Mouse (Mus musculus) CH12.LX (cell line): ENCODE results near the gene Aldh3a1. TPM values are rescaled to one million over a fixed set of nuclear protein-coding genes. Genes with fewer than 3 reads are reported as not detected.
"Not testable (repeated sequence)": the region's sequence is repeated elsewhere in the genome, so short reads cannot be mapped to it uniquely, and the experiment has no call there.

Experiments
- DNase-seq: peaks from one replicate; pipeline ENCODE4 v3.0.0-alpha.2; 2013; ENCODE audit errors: extremely low read depth
- H3K27ac ChIP-seq: 2 replicates; pipeline ENCODE4 v1.5.1; 2012; ENCODE audit warnings: low read depth, mild to moderate bottlenecking, control low read depth, moderate library complexity; ENCODE audit not compliant: insufficient read depth
- H3K27me3 ChIP-seq: replicated peaks from 2 replicates; pipeline ENCODE3; 2012; ENCODE audit warnings: inconsistent platforms
- H3K36me3 ChIP-seq, 2 experiments: replicated peaks in 1 of 2; 2 replicates each; pipeline versions ENCODE3 to v1.6.1; 2012; ENCODE audit warnings: inconsistent platforms in 1 of 2, low read length in 1 of 2, mild to moderate bottlenecking in 1 of 2, mixed read lengths in 1 of 2, moderate library complexity in 1 of 2; ENCODE audit not compliant: control insufficient read depth in 1 of 2, insufficient read depth in 1 of 2
- H3K4me1 ChIP-seq, 2 experiments: 2 replicates each; pipeline ENCODE4 v1.6.1; 2012; ENCODE audit warnings: inconsistent platforms in 1 of 2, moderate library complexity in 1 of 2; ENCODE audit not compliant: insufficient read depth in 2 of 2, control insufficient read depth in 1 of 2
- H3K4me2 ChIP-seq: 2 replicates; pipeline ENCODE4 v1.6.1; 2012; ENCODE audit warnings: low read depth, mild to moderate bottlenecking, control low read depth; ENCODE audit not compliant: poor library complexity, insufficient read depth, severe bottlenecking
- H3K4me3 ChIP-seq, 3 experiments: fragments of 150-350 bp in 1 of 3; sonication (generic) in 1 of 3; replicated peaks in 1 of 3; 2 replicates each; pipeline versions ENCODE3 to v1.5.1; 2011 to 2012; ENCODE audit warnings: low read depth in 2 of 3, low read length in 2 of 3, mild to moderate bottlenecking in 2 of 3, moderate library complexity in 2 of 3, control low read depth in 1 of 3, improper control_type of control experiment in 1 of 3, inconsistent platforms in 1 of 3, mixed read lengths in 1 of 3; ENCODE audit not compliant: poor library complexity in 1 of 3
- H3K79me2 ChIP-seq: replicated peaks from 2 replicates; pipeline ENCODE4 v1.6.1; 2012; ENCODE audit warnings: mild to moderate bottlenecking, moderate library complexity; ENCODE audit not compliant: control insufficient read depth, poor library complexity, insufficient read depth, severe bottlenecking; ENCODE audit errors: extremely low read depth
- H3K9ac ChIP-seq: 2 replicates; pipeline ENCODE4 v1.6.1; 2012; ENCODE audit warnings: low read depth, mild to moderate bottlenecking, control low read depth, moderate library complexity; ENCODE audit not compliant: insufficient read depth
- H3K9me3 ChIP-seq: replicated peaks from 2 replicates; pipeline ENCODE3; 2012; ENCODE audit warnings: low read length, inconsistent platforms, mixed read lengths
- BHLHE40 ChIP-seq: IDR thresholded peaks from 2 replicates; pipeline ENCODE4 v1.6.1; 2011; ENCODE audit warnings: mild to moderate bottlenecking, low read depth, low read length, improper control_type of control experiment
- CHD1 ChIP-seq: IDR thresholded peaks from 2 replicates; pipeline ENCODE4 v1.6.1; 2012; ENCODE audit warnings: low read depth, low read length, improper control_type of control experiment, inconsistent platforms
- CHD2 ChIP-seq: IDR thresholded peaks from 2 replicates; pipeline ENCODE4 v1.6.1; 2011; ENCODE audit warnings: low read length, improper control_type of control experiment
- CTCF ChIP-seq, 2 experiments: IDR thresholded peaks in 1 of 2; conservative IDR thresholded peaks in 1 of 2; 2 replicates each; pipeline ENCODE4 v1.5.1; 2011 to 2012; ENCODE audit warnings: low read depth in 2 of 2, low read length in 2 of 2, improper control_type of control experiment in 1 of 2, inconsistent platforms in 1 of 2, mild to moderate bottlenecking in 1 of 2, moderate library complexity in 1 of 2
- E2F4 ChIP-seq: IDR thresholded peaks from 2 replicates; pipeline ENCODE4 v1.6.1; 2011; ENCODE audit warnings: low read depth, low read length, improper control_type of control experiment; ENCODE audit not compliant: insufficient replicate concordance
- HCFC1 ChIP-seq: IDR thresholded peaks from 2 replicates; pipeline ENCODE4 v1.6.1; 2012; ENCODE audit warnings: low read depth, mild to moderate bottlenecking, inconsistent platforms, low read length, improper control_type of control experiment
- IRF4 ChIP-seq: IDR thresholded peaks from 2 replicates; pipeline ENCODE4 v1.6.1; 2014; ENCODE audit warnings: low read depth, mild to moderate bottlenecking, inconsistent platforms, low read length, improper control_type of control experiment
- MAZ ChIP-seq: IDR thresholded peaks from 2 replicates; pipeline ENCODE4 v1.6.1; 2012; ENCODE audit warnings: low read depth, mild to moderate bottlenecking, inconsistent platforms, low read length, improper control_type of control experiment, moderate library complexity
- MYC ChIP-seq: IDR thresholded peaks from 2 replicates; pipeline ENCODE4 v1.6.1; 2011; ENCODE audit warnings: low read depth, mild to moderate bottlenecking, improper control_type of control experiment, low read length
- POLR2A ChIP-seq: IDR thresholded peaks from 2 replicates; pipeline ENCODE4 v1.6.1; 2011; ENCODE audit warnings: low read depth, mild to moderate bottlenecking, improper control_type of control experiment, low read length
- RAD21 ChIP-seq: IDR thresholded peaks from 2 replicates; pipeline ENCODE4 v1.6.1; 2011; ENCODE audit warnings: low read depth, mild to moderate bottlenecking, low read length, improper control_type of control experiment, moderate library complexity
- RCOR1 ChIP-seq: conservative IDR thresholded peaks from 2 replicates; pipeline ENCODE4 v1.6.1; 2012; ENCODE audit warnings: low read depth, mild to moderate bottlenecking, inconsistent platforms, low read length, improper control_type of control experiment
- SMC3 ChIP-seq: IDR thresholded peaks from 2 replicates; pipeline ENCODE4 v1.6.1; 2011; ENCODE audit warnings: low read depth, low read length, improper control_type of control experiment
- TBP ChIP-seq: conservative IDR thresholded peaks from 2 replicates; pipeline ENCODE4 v1.6.1; 2011; ENCODE audit warnings: low read depth, low read length, improper control_type of control experiment
- UBTF ChIP-seq: IDR thresholded peaks from 2 replicates; pipeline ENCODE4 v1.6.1; 2012; ENCODE audit warnings: low read depth, mild to moderate bottlenecking, inconsistent platforms, low read length, improper control_type of control experiment, moderate library complexity
- ZC3H11A ChIP-seq: IDR thresholded peaks from 2 replicates; pipeline ENCODE4 v1.6.1; 2012; ENCODE audit warnings: low read depth, mild to moderate bottlenecking, inconsistent platforms, low read length, improper control_type of control experiment
- ZNF384 ChIP-seq: IDR thresholded peaks from 2 replicates; pipeline ENCODE4 v1.6.1; 2012; ENCODE audit warnings: low read depth, low read length, improper control_type of control experiment, inconsistent platforms
- dilution Hi-C: fragments of 300-500 bp; cut with MboI; formaldehyde crosslinking; loops from 2 replicates; pipeline ENCODE4 v1.14.3; 2020; ENCODE audit warnings: low sequenced_read_pairs; ENCODE audit not compliant: extremely low pct_unique_long_range_greater_than_20kb, extremely low pct_ligation_motif_present
- in situ Hi-C: fragments of 300-500 bp; cut with MboI; formaldehyde crosslinking; loops from 3 replicates; pipeline ENCODE4 v1.14.3; 2019; ENCODE audit warnings: low sequenced_read_pairs, low pct_ligation_motif_present, low pct_unique_long_range_greater_than_20kb, mixed read lengths
- polyA plus RNA-seq: library from polyadenylated mRNA; unstranded; fragments of >175 nt; gene quantifications from 2 replicates; pipeline ENCODE4 v1.2.1, GENCODE M21; 2012; ENCODE audit warnings: low read depth; ENCODE audit not compliant: insufficient read length
- total RNA-seq, 2 experiments: library from RNA; depleted of rRNA; stranded (reverse); fragments of 300-350 nt in 1 of 2; fragments of >200 nt in 1 of 2; gene quantifications; 2 replicates each; pipeline ENCODE4 v1.2.3; 2012 to 2014

Gene Aldh3a1
- total and polyA plus RNA-seq, 3 experiments: 0.12 to 0.25 (median 0.13) TPM

GRCm38 (mm10) chr11:61183820-61184219, 23.5 kb upstream of the Aldh3a1 start:
- H3K9ac ChIP-seq: no peak overlapping the region
- no peaks in the 10 kb centered on the region for H3K36me3 ChIP-seq
- H3K4me1 ChIP-seq: no peaks in the 10 kb centered on the region
- H3K4me3 ChIP-seq: no peak overlapping the region
- H3K79me2 ChIP-seq: no peaks in the 10 kb centered on the region
- dilution Hi-C loops (no loop called here), in situ Hi-C loops (no loop called here)
- no peaks in the 10 kb centered on the region for H3K9me3 ChIP-seq
- H3K4me2 ChIP-seq: no peak overlapping the region
- TF ChIP-seq ZNF384: no peak
- no peak for TF ChIP-seq IRF4
- TF ChIP-seq ZC3H11A: no peak
- TF ChIP-seq CHD2: no peak
- no peak for TF ChIP-seq MAZ
- no peak for TF ChIP-seq TBP
- no peak for TF ChIP-seq POLR2A
- no peak for TF ChIP-seq CTCF (conservative IDR thresholded peaks at IDR 0.05 in 1 of 2, IDR thresholded peaks at IDR 0.05 in 1 of 2; ENCODE audit: low read depth in 2 of 2, low read length in 2 of 2)
- no peak for TF ChIP-seq CHD1
- no peak for TF ChIP-seq BHLHE40
- TF ChIP-seq SMC3: no peak
- no peak for TF ChIP-seq MYC
- TF ChIP-seq UBTF: no peak
- no peak overlapping the region for H3K27ac ChIP-seq
- DNase-seq: no peak
- no peaks in the 10 kb centered on the region for H3K27me3 ChIP-seq

GRCm38 (mm10) chr11:61190776-61191175, 16.6 kb upstream of the Aldh3a1 start:
- in situ Hi-C loops (loop anchor here (5.0 to 10.0 kb wide), 3 partner anchors 152 to 314 kb away; partner anchors contain the start of genes B9d1 and Slc47a2), dilution Hi-C loops (no loop called here)
- no peaks in the 10 kb centered on the region for H3K79me2 ChIP-seq
- H3K4me2 ChIP-seq: no peak overlapping the region
- peaks cover 12% of the 10 kb centered on the region for H3K27me3 ChIP-seq
- H3K9me3 ChIP-seq: no peaks in the 10 kb centered on the region
- no peak overlapping the region for H3K27ac ChIP-seq
- no peak for DNase-seq
- TF ChIP-seq ZNF384 (no peak), RCOR1 (no peak), POLR2A (no peak), HCFC1 (no peak), RAD21 (no peak), E2F4 (no peak), MYC (no peak)
- H3K4me3 ChIP-seq: no peak overlapping the region
- peaks cover 0 to 3% of the 10 kb centered on the region in 2 experiments; a peak in 2 of 4 replicates for H3K4me1 ChIP-seq
- H3K36me3 ChIP-seq: no peaks in the 10 kb centered on the region
- H3K9ac ChIP-seq: no peak overlapping the region

GRCm38 (mm10) chr11:61192123-61192522, 15.2 kb upstream of the Aldh3a1 start:
- H3K4me2 ChIP-seq, DNase-seq, dilution Hi-C loops, H3K27ac ChIP-seq, H3K4me1 ChIP-seq, H3K79me2 ChIP-seq, H3K4me3 ChIP-seq, H3K9ac ChIP-seq, H3K9me3 ChIP-seq, H3K36me3 ChIP-seq: not testable (repeated sequence)
- H3K27me3 ChIP-seq: peaks cover 12% of the 10 kb centered on the region
- in situ Hi-C loops: loop anchor here (5.0 to 10.0 kb wide), 3 partner anchors 150 to 313 kb away; partner anchors contain the start of genes B9d1 and Slc47a2
